24 mouse cellular contexts compared by ENCODE assay signal in the genomic region with DNA sequence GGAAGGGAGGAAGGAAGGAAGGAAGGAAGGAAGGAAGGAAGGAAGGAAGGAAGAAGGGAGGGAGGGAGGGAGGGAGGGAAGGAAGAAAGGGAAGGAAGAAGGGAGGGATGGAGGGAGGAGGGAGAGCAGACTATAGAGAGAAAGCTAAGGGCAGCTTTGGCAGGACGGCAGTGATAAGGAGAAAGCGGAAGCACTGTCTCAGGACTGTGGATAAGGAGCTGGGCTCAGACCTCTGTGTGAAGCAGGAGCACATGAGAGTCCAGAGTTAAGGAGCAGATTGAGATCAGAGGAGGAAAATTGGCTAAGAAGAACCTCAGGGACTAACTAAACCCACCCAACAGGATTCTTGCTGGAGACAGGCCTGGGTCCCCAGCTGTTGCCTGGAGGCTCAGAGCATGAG. TPM values are rescaled to one million over a fixed set of nuclear protein-coding genes. Genes with fewer than 3 reads are reported as not detected.
DNase-seq lines count a peak whose midpoint lies in the region; ATAC-seq and TF ChIP-seq lines count a peak whose summit lies in the region.
"Had no signal": no experiment of that assay in that cellular context is flagged by ENCODE, and none has a peak within 500 bp of the region (broad histone marks: within the 10 kb centered on the region; RNA-seq: fewer than 3 reads in every experiment).

No protein-coding gene starts in this region.

- no peaks in the 10 kb centered on the region for H3K27me3 ChIP-seq in forebrain, embryonic 10.5 days (ENCODE audit: poor library complexity, severe bottlenecking)
- no peaks in the 10 kb centered on the region for H3K27me3 ChIP-seq in forebrain, embryonic 15.5 days
- H3K27me3 ChIP-seq in hindbrain, embryonic 10.5 days (ENCODE audit: insufficient read depth, poor library complexity, severe bottlenecking) = no peaks in the 10 kb centered on the region
- no peaks in the 10 kb centered on the region for H3K27me3 ChIP-seq in hindbrain, embryonic 16.5 days (replicated peaks; ENCODE audit: control insufficient read depth, insufficient read depth, low read length)
- H3K27me3 ChIP-seq in lung, postnatal 0 days (replicated peaks; ENCODE audit: insufficient read depth, low read length) = no peaks in the 10 kb centered on the region
- H3K27me3 ChIP-seq: CH12.LX; embryonic facial prominence, embryonic 12.5 days; embryonic facial prominence, embryonic 15.5 days; forebrain, embryonic 12.5 days; heart, embryonic 13.5 days; hindbrain, embryonic 13.5 days had no signal

- 85% methylated on average over 2 of the region's 2 CpGs for WGBS in forebrain, embryonic 10.5 days
- WGBS in forebrain, embryonic 15.5 days = 79% methylated on average over 2 of the region's 2 CpGs
- WGBS in hindbrain, embryonic 10.5 days = 75% methylated on average over 2 of the region's 2 CpGs
- WGBS in hindbrain, embryonic 16.5 days = 78% methylated on average over 2 of the region's 2 CpGs
- WGBS in lung, postnatal 0 days = 61% methylated on average over 2 of the region's 2 CpGs

- no peak for TF ChIP-seq CTCF in lung, postnatal 0 days (IDR thresholded peaks at IDR 0.05)

- no peak for DNase-seq in forebrain, embryonic 10.5 days (ENCODE audit: extremely low spot score, low spot score)
- DNase-seq in hindbrain, embryonic 10.5 days (ENCODE audit: low spot score) = no peak
- no peak for DNase-seq in lung, postnatal 0 days (ENCODE audit: low spot score)
- DNase-seq in lung, postnatal 25 days (ENCODE audit: low spot score) = no peak
- DNase-seq in MEL-GATA-1-ER (ENCODE audit: extremely low read depth, low read depth) = peak; percentile 51
- DNase-seq: adrenal gland, adult 8-10 months; B cell, adult 2 months; cerebellum, adult 11-12 months; cerebellum, adult 8-10 months; gastrocnemius, postnatal 10 days had no signal

- no peaks in the 10 kb centered on the region for H3K9me3 ChIP-seq in forebrain, embryonic 10.5 days
- H3K9me3 ChIP-seq in forebrain, embryonic 15.5 days = no peaks in the 10 kb centered on the region
- no peaks in the 10 kb centered on the region for H3K9me3 ChIP-seq in hindbrain, embryonic 10.5 days
- H3K9me3 ChIP-seq in hindbrain, embryonic 16.5 days (ENCODE audit: control insufficient read depth, low read length) = no peaks in the 10 kb centered on the region
- no peaks in the 10 kb centered on the region for H3K9me3 ChIP-seq in lung, postnatal 0 days (ENCODE audit: low read length)
- H3K9me3 ChIP-seq: embryonic facial prominence, embryonic 12.5 days; embryonic facial prominence, embryonic 15.5 days; forebrain, embryonic 12.5 days; G1E; heart, embryonic 13.5 days; hindbrain, embryonic 13.5 days had no signal

- no peak overlapping the region for H3K4me2 ChIP-seq in forebrain, embryonic 15.5 days (replicated peaks)
- no peak overlapping the region for H3K4me2 ChIP-seq in hindbrain, embryonic 16.5 days (ENCODE audit: low read length)
- H3K4me2 ChIP-seq in lung, postnatal 0 days (replicated peaks; ENCODE audit: low read depth, low read length) = no peak overlapping the region
- H3K4me2 ChIP-seq: embryonic facial prominence, embryonic 12.5 days; embryonic facial prominence, embryonic 15.5 days; forebrain, embryonic 12.5 days; heart, embryonic 13.5 days; hindbrain, embryonic 13.5 days had no signal

- no peak for TF ChIP-seq EP300 in lung, postnatal 0 days (IDR thresholded peaks at IDR 0.05)

- H3K27ac ChIP-seq in forebrain, embryonic 10.5 days = peak overlapping the region; percentile 41; the same call in 1 of the 2 replicates
- no peak overlapping the region for H3K27ac ChIP-seq in forebrain, embryonic 15.5 days (replicated peaks)
- H3K27ac ChIP-seq in hindbrain, embryonic 10.5 days = peak overlapping the region; percentile 45; the same call in 1 of the 2 replicates
- H3K27ac ChIP-seq in hindbrain, embryonic 16.5 days (ENCODE audit: low read depth, low read length) = no peak overlapping the region
- no peak overlapping the region for H3K27ac ChIP-seq in lung, postnatal 0 days (ENCODE audit: low read length)
- H3K27ac ChIP-seq: embryonic facial prominence, embryonic 12.5 days; embryonic facial prominence, embryonic 15.5 days; forebrain, embryonic 12.5 days; heart, embryonic 13.5 days; hindbrain, embryonic 13.5 days; hindbrain, postnatal 0 days had no signal

- peaks cover 9% of the 10 kb centered on the region for H3K4me1 ChIP-seq in forebrain, embryonic 10.5 days
- H3K4me1 ChIP-seq in forebrain, embryonic 15.5 days = no peaks in the 10 kb centered on the region
- H3K4me1 ChIP-seq in hindbrain, embryonic 10.5 days (replicated peaks) = peaks cover 35% of the 10 kb centered on the region
- H3K4me1 ChIP-seq in hindbrain, embryonic 16.5 days (ENCODE audit: control insufficient read depth, insufficient read depth, low read depth, low read length) = no peaks in the 10 kb centered on the region
- no peaks in the 10 kb centered on the region; the same call in 1 of the 2 replicates for H3K4me1 ChIP-seq in lung, postnatal 0 days (ENCODE audit: insufficient read depth, low read depth, low read length)
- H3K4me1 ChIP-seq: embryonic facial prominence, embryonic 12.5 days; forebrain, embryonic 12.5 days had no signal

- H3K9ac ChIP-seq in forebrain, embryonic 15.5 days (replicated peaks) = no peak overlapping the region
- H3K9ac ChIP-seq in hindbrain, embryonic 16.5 days (ENCODE audit: low read depth, low read length) = no peak overlapping the region
- no peak overlapping the region for H3K9ac ChIP-seq in lung, postnatal 0 days (replicated peaks; ENCODE audit: low read depth)
- H3K9ac ChIP-seq: embryonic facial prominence, embryonic 12.5 days; embryonic facial prominence, embryonic 15.5 days; forebrain, embryonic 12.5 days; heart, embryonic 13.5 days; hindbrain, embryonic 13.5 days had no signal

- H3K36me3 ChIP-seq in forebrain, embryonic 10.5 days (replicated peaks) = no peaks in the 10 kb centered on the region
- no peaks in the 10 kb centered on the region for H3K36me3 ChIP-seq in forebrain, embryonic 15.5 days
- no peaks in the 10 kb centered on the region for H3K36me3 ChIP-seq in hindbrain, embryonic 10.5 days
- no peaks in the 10 kb centered on the region for H3K36me3 ChIP-seq in hindbrain, embryonic 16.5 days (ENCODE audit: control insufficient read depth, insufficient read depth, low read length)
- no peaks in the 10 kb centered on the region for H3K36me3 ChIP-seq in lung, postnatal 0 days (ENCODE audit: insufficient read depth, low read length)
- H3K36me3 ChIP-seq: embryonic facial prominence, embryonic 12.5 days; embryonic facial prominence, embryonic 15.5 days; forebrain, embryonic 12.5 days; G1E; heart, embryonic 13.5 days; hindbrain, embryonic 13.5 days had no signal

- H3K4me3 ChIP-seq in forebrain, embryonic 10.5 days = no peak overlapping the region
- no peak overlapping the region for H3K4me3 ChIP-seq in forebrain, embryonic 15.5 days
- H3K4me3 ChIP-seq in hindbrain, embryonic 10.5 days = no peak overlapping the region
- H3K4me3 ChIP-seq in hindbrain, embryonic 16.5 days (ENCODE audit: low read length) = no peak overlapping the region
- H3K4me3 ChIP-seq in lung, postnatal 0 days (ENCODE audit: low read depth, low read length) = no peak overlapping the region
- H3K4me3 ChIP-seq: embryonic facial prominence, embryonic 12.5 days; embryonic facial prominence, embryonic 15.5 days; forebrain, embryonic 12.5 days; heart, embryonic 13.5 days; hindbrain, embryonic 13.5 days had no signal

- no peak for ATAC-seq in forebrain, embryonic 15.5 days (replicated peaks)
- ATAC-seq in hindbrain, embryonic 16.5 days = no peak
- ATAC-seq in lung, postnatal 0 days = peak; percentile 31; the same call in 1 of the 2 replicates
- no peak for ATAC-seq in megakaryocyte progenitor cell, adult 5-6 weeks (replicated peaks; ENCODE audit: poor library complexity)
- ATAC-seq: activated CD4-positive, CD25-positive, alpha-beta regulatory T cell, adult 4 months; forebrain, embryonic 16.5 days; hindbrain, postnatal 0 days; inflammation-experienced regulatory T-cells, adult 6 months had no signal

RNA-seq across cellular contexts. Expression of a gene that starts 28.2 kb away (rescaled TPM):
- 97.0 and 102 TPM in 2 replicates for polyA plus RNA-seq in forebrain, embryonic 10.5 days (2016; fragmentation: Nextera tagmentation; extraction: Ambion mirVana)
- 50.1 and 52.6 TPM in 2 replicates for polyA plus RNA-seq in forebrain, embryonic 15.5 days (2015; fragmentation: Nextera tagmentation; extraction: Ambion mirVana)
- 56.7 and 66.0 TPM in 2 replicates for polyA plus RNA-seq in hindbrain, embryonic 10.5 days (2016; fragmentation: Nextera tagmentation; extraction: Ambion mirVana)
- polyA plus RNA-seq in hindbrain, embryonic 16.5 days (2015; fragmentation: Nextera tagmentation; extraction: Ambion mirVana) = 17.1 and 18.2 TPM in 2 replicates
- polyA plus RNA-seq in lung, postnatal 0 days (2015; fragmentation: Nextera tagmentation; extraction: Ambion mirVana) = 11.7 and 15.5 TPM in 2 replicates
- 20.2 and 20.4 TPM in 2 replicates for total RNA-seq in megakaryocyte progenitor cell, adult 5-6 weeks (2015)
- total RNA-seq in megakaryocyte progenitor cell, adult 5-6 weeks (2017) = 33.5 and 35.9 TPM in 2 replicates

Comparison
In these comparisons a context has a peak if more than half of its experiments do, and no peak if none do; other contexts are left out.
1. H3K27ac ChIP-seq: peak in forebrain, embryonic 10.5 days (single experiment) and hindbrain, embryonic 10.5 days (single experiment); none in forebrain, embryonic 15.5 days (single experiment), hindbrain, embryonic 16.5 days (single experiment) and lung, postnatal 0 days (single experiment).